Mouse (Mus musculus): ENCODE measurements around the gene Cep170.
"Not testable (repeated sequence)": the region's sequence is repeated elsewhere in the genome, so short reads cannot be mapped to it uniquely, and the experiment has no call there.

Gene Cep170

GRCm38 (mm10) chr1:176814036-176814420, at the start of gene Cep170:
Gene Cep170, minus strand, starts transcription at chr1:176814067.
- in situ Hi-C loops (cut with MboI, MseI), result loop anchor here (25.0 kb wide), 2 partner anchors 927 to 1127 kb away; partner anchors contain the start of genes Chml, Exo1, Opn3 and Wdr64

- in situ Hi-C loops (cut with MboI, MseI), result loop anchor here (25.0 kb wide), 1 partner anchor 925 kb away; no protein-coding TSS in a partner anchor
These were observed 48.2 kb upstream of the Cep170 start for GRCm38 (mm10) chr1:176861981-176862644.

- in situ Hi-C loops (cut with MboI, MseI), result loop anchor here (25.0 kb wide), 1 partner anchor 916 kb away; no protein-coding TSS in a partner anchor
These were observed 39.1 kb upstream of the Cep170 start for GRCm38 (mm10) chr1:176852813-176853590.

- in situ Hi-C loops (cut with MboI, MseI), result loop anchor here (25.0 kb wide), 1 partner anchor 914 kb away; no protein-coding TSS in a partner anchor
These were observed 37.5 kb upstream of the Cep170 start for GRCm38 (mm10) chr1:176851401-176851800.

- in situ Hi-C loops (cut with MboI, MseI), result no loop called here
These were observed 35.5 kb upstream of the Cep170 start for GRCm38 (mm10) chr1:176849377-176849776.

GRCm38 (mm10) chr1:176848613-176849290, 34.9 kb upstream of the Cep170 start:
- in situ Hi-C loops (cut with MboI, MseI), result no loop called here

- in situ Hi-C loops (cut with MboI, MseI), result no loop called here
These were observed 33.4 kb upstream of the Cep170 start for GRCm38 (mm10) chr1:176847118-176847859.

- in situ Hi-C loops (cut with MboI, MseI), result no loop called here
These were observed 31.5 kb upstream of the Cep170 start for GRCm38 (mm10) chr1:176845082-176845977.

GRCm38 (mm10) chr1:176836562-176836961, 22.7 kb upstream of the Cep170 start:
- in situ Hi-C loops (cut with MboI, MseI), result not testable (repeated sequence)

GRCm38 (mm10) chr1:176835501-176836294, 21.8 kb upstream of the Cep170 start:
- in situ Hi-C loops (cut with MboI, MseI), result no loop called here

- in situ Hi-C loops (cut with MboI, MseI), result no loop called here
These were observed 21.0 kb upstream of the Cep170 start for GRCm38 (mm10) chr1:176834880-176835279.

- in situ Hi-C loops (cut with MboI, MseI), result no loop called here
These were observed 20.1 kb upstream of the Cep170 start for GRCm38 (mm10) chr1:176833948-176834347.

- in situ Hi-C loops (cut with MboI, MseI), result no loop called here
These were observed 19.4 kb upstream of the Cep170 start for GRCm38 (mm10) chr1:176833257-176833656.

GRCm38 (mm10) chr1:176832607-176833006, 18.7 kb upstream of the Cep170 start:
- in situ Hi-C loops (cut with MboI, MseI), result no loop called here

GRCm38 (mm10) chr1:176832071-176832470, 18.2 kb upstream of the Cep170 start:
- in situ Hi-C loops (cut with MboI, MseI), result no loop called here

- in situ Hi-C loops (cut with MboI, MseI), result no loop called here
These were observed 14.8 kb upstream of the Cep170 start for GRCm38 (mm10) chr1:176828666-176829065.

- in situ Hi-C loops (cut with MboI, MseI), result no loop called here
These were observed 14.1 kb upstream of the Cep170 start for GRCm38 (mm10) chr1:176827945-176828485.

GRCm38 (mm10) chr1:176827365-176827764, 13.5 kb upstream of the Cep170 start:
- in situ Hi-C loops (cut with MboI, MseI), result no loop called here

- in situ Hi-C loops (cut with MboI, MseI), result no loop called here
These were observed 13.1 kb upstream of the Cep170 start for GRCm38 (mm10) chr1:176826931-176827330.

All from T-helper 1 cell (primary cell).